Mouse (Mus musculus) gastrocnemius, postnatal 36 days (tissue): ENCODE results near the gene Ptcd2. TPM values are rescaled to one million over a fixed set of nuclear protein-coding genes. Genes with fewer than 3 reads are reported as not detected.

Source experiments
- DNase-seq, 2 experiments: peaks; one replicate each; pipeline ENCODE4 v3.0.0; 2022
- intact Hi-C: fragments of 180-260 bp; cut with DNase I; formaldehyde crosslinking; loops from one replicate; pipeline ENCODE4 v1.15.1; 2025
- long read RNA-seq, 2 experiments: library from polyadenylated mRNA; stranded (forward); transcript quantifications; one replicate each; pipeline ENCODE4 v2.0.0; 2021
- total RNA-seq, 2 experiments: library from RNA; stranded (reverse); gene quantifications; 2 replicates each; pipeline ENCODE4 v1.2.3; 2021

The Ptcd2 gene
- 10 to 100 TPM; 22.3 to 28.2 TPM for total RNA-seq
- long read RNA-seq, experiment 1, transcript Ptcd2-201 (10 exons, 1,704 nt), result major isoform, 28 of 42 reads
- long read RNA-seq, experiment 1, partial matches to known transcripts, result 11 of 42 reads
- long read RNA-seq, experiment 1, other reads (novel, unspliced or antisense), result 3 of 42 reads
- long read RNA-seq, experiment 2, transcript Ptcd2-201 (10 exons, 1,704 nt), result major isoform, 45 of 61 reads
- long read RNA-seq, experiment 2, partial matches to known transcripts, result 0 of 61 reads
- long read RNA-seq, experiment 2, other reads (novel, unspliced or antisense), result 16 of 61 reads

DNA sequence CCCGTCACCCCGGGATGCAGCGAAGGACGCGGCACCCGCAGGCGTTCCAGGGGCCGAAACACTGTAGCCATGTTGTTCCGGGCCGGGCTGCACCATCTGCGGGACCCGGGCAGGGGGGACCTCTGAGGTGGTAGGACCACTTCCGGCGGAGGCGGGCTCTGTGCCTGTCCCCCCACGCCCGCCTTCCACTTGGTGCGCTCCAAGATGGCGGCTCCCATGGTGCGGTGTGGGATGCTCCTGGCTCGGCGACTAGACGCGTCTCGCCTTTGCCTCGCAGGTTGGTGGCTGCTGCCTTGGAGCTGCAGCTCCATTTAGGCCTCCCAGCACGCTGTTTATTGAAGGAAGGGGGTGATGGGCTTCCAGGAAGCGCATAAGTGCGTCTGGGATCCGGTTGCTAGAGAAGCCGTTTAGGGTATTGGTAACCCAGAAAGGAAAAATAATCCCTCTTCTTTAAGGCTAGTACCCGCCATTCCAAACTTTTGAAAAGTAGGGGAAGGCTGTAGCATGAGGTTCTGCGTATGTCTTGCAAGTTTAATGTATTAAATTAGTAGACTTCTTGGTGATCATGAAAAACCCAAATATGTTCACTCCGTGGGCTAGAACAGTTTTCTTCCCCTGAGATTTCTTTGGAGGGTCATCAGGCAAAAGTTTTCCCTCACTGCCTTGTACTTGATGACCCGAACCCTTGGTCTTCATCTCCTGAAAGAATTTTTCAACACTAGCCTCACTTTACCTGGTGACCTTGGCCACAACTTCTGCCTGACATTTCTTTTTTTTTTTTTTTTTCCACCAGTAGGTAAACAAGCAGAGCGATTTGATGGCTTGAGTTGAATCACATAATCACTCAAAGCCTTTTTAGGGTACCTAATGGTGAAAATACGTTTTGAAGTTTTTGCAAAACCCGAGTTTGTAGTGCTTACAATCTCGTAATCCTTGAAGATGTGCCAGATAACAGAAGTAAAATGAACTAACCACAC lies at the start of gene Ptcd2, which contains the start of gene Mrps27:
Ptcd2 (minus strand) TSS at position 107 of the 977 bp plus-strand sequence.
Mrps27 (plus strand) TSS at position 188 of the 977 bp plus-strand sequence.
- DNase-seq, result peak; percentile 94 to 97
- intact Hi-C loops, result no loop called here

DNA sequence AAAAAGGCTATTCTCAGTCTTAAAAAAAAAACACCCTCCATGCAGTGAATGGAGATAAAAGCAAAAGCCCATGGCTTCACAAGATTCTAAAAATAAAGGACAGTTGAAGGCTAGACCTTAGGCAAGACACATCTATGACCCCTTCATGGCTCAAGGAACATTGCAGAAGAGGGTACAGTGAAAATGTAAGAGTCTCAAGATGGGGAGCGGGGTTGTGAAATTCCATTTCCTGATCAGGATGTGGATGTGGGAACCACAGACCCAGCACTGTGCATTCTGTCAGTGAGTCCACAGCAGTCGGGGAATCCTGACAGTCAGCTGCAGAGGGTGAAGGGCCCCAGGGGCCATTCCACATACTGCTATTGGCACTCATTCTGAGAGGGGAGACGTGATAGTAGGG lies 48.6 kb upstream of the Ptcd2 start:
- intact Hi-C loops, result loop anchor here (5.0 kb wide), 1 partner anchor 94 kb away; no protein-coding TSS in a partner anchor
- no peak for DNase-seq

DNA sequence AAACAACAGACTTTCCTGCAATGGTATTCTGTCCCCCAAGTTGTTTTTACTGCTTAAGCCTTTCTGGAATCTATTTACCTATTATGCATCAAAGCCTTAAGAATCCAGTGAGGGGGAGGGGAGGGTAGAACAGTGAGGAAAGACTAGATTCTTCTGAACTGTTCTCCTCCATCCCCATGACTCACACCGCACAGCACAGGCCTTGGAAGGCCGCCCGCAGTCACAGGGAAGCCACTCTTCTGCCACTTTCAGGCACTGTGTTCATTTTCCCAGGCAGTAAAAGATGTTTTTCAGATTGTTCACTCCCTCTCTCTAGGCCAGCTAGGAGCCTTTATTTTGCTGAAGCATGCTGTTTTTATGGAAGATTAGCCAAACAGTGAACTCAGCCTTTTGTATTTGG lies 46.9 kb upstream of the Ptcd2 start:
- intact Hi-C loops, result loop anchor here (5.0 kb wide), 1 partner anchor 96 kb away; no protein-coding TSS in a partner anchor
- peak; percentile 62 to 72 for DNase-seq

DNA sequence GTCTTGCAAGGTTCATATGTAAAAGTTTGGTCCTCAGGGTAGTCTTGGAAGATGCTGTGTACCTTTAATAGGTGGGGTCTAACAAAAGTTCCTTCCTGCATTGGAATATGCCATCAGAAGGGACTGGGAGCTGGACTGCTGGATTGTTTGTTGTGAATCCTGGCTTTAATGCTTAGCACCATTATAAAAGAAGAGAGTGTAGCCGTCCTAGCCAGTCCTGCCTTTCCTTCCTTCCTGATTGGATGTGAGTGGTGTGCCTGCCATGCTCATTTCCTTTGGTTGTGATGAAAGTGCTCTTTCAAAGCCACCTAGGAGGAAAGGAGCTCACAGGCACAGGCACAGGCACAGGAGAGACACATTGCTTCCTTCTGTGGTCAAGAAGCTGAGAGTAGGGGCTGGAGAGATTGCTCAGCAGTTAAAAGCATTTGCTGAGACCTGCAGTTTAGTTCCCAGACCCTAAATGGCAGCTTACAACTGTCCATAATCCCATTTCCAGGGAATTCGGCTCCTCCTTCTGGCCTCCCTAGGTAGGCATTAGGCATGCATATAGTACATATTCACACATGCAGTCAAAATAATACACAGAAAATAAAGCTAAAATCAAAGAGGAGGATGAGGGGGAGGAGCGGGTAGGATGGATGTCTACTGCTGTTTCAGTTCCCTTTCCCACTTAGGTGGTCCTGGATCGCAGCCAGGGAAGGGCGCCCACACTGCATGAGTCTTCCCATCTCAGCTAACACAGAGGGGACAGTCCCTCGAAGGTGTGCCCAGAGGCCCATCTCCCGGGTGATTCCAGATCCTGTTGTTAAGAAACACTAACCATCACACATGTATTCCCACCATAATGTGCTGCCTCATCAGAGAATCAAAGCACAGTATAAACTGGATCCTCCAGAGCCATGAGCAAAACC lies 43.7 kb upstream of the Ptcd2 start:
- DNase-seq, result no peak
- intact Hi-C loops, result no loop called here

DNA sequence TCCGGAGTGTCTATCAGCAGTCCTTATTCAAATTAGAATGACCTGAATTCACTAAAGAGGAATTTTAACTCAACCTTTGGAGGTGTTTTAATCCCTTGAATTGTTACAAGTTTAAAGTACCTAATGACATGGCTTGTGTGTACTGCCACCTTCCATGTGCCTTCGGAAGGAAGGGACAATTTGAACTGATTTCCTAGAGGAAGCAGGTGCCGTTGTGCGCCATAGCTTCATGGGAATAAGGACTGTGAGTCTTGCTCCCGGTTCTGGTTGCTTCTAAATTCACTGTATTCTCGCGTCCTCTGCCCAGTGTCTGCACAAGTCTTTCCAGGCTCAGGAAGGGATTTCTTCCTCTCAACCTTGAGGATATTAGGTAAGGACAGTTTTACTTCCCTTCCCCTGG lies 41.8 kb upstream of the Ptcd2 start:
- no peak for DNase-seq
- intact Hi-C loops, result no loop called here

DNA sequence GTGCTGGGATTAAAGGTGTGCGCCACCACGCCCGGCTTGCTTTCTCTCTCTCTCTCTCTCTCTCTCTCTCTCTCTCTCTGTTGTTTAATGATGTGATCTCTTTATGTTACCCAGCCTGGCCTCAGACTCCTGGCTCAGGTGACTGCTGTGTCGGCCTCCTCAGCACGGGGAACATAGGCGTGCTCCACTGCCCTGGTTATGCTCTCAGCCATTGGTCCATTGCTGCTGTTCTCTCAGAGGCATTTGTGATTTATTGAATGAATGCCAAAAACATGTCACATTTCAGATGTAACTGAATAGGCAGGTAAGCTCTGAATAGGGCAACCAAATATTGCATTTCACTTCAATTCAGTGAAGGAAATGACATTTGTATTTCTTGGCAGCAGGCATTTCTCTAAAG lies 41.4 kb upstream of the Ptcd2 start:
- intact Hi-C loops, result no loop called here
- no peak for DNase-seq

DNA sequence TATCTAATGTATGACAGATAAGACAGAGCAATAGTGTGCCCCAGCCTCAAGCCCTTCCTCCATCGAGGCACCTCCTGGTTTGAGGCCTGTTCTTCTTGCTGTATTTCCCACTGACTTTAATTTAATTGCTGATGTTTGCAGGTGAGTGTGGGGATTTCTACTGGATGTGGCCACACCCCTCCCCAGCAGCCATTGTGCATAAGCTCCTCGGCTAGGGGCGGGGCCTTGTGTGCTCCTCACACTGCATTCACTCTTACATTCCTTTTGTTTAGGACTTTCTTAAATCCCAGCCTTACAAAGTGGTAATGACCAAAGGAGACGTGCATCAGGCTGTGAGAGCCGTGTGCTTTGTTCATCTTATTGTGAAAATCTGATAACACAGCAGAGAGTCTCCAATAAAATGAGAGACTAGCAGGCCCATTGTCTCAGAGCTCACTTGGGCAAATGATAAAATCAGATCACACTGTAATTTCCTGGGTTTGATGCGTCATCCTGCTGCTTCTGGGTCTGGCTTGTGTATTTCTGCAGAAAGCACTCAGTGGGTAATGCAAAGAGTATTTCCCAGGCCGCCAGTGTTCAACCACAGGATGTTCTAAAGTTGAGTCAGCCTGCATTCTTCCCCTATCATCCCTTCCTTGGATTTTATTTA lies 40.2 kb upstream of the Ptcd2 start:
- intact Hi-C loops, result no loop called here
- no peak for DNase-seq

DNA sequence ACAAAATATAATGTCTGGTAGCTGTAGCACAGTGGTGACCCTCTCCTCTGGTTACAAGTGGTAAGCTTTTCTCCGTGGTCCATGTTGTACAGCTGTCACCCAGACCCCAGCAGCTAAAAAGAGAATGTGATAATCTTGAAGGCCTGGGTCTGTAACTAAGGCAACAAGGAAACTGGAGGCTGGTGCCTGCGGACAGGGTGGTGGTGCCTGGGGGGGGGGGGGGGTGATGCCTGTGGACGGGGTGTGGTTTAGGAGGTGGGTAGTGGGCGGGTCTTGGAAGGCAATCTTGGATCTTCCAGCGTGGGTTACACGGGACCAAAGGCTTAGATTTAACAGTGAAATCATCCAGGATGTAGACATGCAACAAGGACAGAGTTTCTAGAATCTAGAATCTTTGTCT lies 37.9 kb upstream of the Ptcd2 start:
- no peak for DNase-seq
- intact Hi-C loops, result no loop called here

DNA sequence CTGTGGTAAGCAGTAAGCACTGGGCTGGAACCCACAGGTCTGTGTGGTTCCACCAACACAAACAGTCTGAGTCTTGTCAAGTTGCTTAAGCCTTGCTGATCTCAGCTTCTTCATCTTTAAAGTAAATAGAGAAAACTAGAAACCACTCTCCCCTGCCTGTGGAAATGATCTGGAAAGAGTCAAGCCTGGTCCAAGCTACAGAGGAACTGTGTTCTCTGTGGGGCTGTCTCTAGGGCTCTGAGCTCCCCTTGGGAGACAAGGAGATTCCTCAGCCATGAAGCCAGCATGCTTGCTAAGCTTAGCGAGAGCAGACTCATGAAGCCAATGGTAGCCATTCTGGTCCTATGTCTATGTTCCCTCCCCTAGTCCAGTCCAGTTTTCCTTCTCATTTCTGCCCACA lies 33.7 kb upstream of the Ptcd2 start:
- no peak for DNase-seq
- intact Hi-C loops, result no loop called here

DNA sequence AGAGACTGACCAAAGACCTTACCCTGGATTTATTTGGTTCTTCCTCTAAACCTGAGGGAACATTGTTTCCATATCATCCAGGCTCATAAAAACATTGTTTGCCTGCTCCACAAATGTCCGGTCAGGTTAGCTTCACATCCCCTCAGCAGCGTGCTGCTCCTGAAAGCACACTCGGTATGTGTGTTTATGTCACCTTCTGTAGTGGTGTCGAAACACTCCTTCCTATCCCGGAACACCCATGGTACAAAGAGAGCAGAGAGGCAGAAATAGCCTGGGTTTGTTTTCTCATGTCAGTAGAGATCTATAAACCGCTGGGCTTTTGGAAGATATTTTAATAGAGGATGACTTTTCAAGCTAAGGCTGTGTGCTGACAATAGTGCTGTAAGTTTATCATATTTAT lies 32.5 kb upstream of the Ptcd2 start:
- intact Hi-C loops, result no loop called here
- no peak for DNase-seq

DNA sequence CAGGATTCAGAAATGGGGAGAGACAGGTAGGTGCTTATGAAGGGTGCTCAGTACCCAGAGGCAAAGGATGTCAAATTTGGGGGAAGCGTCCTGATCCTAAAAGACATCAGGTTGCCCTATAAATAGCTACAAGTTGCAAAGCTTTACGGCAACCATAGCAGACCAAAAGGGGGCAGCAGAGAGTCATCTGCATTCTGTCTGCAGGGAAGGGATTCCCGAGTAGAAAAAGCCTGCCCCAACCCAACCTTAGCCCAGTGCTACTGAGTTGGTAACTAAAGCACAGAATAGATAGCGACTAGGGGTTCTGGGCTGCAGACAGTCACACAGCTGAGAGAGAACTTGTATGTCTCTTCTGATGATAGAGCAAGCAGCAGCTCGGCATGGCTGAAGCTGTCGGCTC lies 31.0 kb upstream of the Ptcd2 start:
- intact Hi-C loops, result loop anchor here (2.0 kb wide), 1 partner anchor 113 kb away; no protein-coding TSS in a partner anchor
- peak; percentile 60 to 84 for DNase-seq

DNA sequence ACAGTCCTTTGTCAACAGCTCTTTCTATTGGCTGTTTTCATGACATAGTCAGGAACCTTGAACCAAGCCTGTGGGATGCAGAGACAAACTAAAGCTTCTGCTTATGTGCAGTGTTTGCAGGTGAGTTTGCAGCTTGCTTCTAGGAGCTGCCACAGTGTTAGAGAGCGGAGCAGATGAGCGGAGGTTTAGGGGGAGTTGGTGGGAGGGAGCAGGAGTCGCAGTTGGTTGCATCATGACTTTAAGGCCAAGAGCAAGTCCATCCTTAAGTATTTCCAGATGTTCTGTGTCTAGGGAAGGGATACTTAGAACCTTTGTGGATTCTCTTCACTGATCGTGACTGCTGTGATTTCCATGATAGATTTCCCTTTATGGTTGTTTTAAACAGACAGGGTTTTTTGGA lies 29.7 kb upstream of the Ptcd2 start:
- intact Hi-C loops, result loop anchor here (2.0 to 5.0 kb wide), 2 partner anchors 115 to 463 kb away; no protein-coding TSS in a partner anchor
- DNase-seq, result no peak

DNA sequence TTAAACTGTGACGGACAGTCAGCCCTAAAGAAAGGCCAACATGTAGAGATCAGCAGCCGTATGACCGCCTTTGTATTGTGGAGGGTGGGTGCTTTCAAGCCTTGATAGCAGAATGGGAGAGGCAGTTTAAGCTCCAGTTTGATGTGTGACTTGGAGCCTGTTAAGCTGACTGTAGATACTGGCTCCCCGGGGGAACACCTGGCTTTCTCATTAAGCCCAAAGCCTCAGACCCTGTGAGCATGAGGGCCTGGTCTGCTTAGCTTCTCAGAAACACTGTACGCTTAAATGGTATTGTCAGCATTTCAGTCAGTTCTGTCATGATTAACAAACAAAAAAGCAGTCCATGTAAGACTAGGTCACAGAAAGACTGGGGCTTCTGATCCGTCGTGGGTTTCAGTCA lies 29.2 kb upstream of the Ptcd2 start:
- intact Hi-C loops, result loop anchor here (2.0 to 5.0 kb wide), 2 partner anchors 115 to 464 kb away; no protein-coding TSS in a partner anchor
- no peak for DNase-seq

DNA sequence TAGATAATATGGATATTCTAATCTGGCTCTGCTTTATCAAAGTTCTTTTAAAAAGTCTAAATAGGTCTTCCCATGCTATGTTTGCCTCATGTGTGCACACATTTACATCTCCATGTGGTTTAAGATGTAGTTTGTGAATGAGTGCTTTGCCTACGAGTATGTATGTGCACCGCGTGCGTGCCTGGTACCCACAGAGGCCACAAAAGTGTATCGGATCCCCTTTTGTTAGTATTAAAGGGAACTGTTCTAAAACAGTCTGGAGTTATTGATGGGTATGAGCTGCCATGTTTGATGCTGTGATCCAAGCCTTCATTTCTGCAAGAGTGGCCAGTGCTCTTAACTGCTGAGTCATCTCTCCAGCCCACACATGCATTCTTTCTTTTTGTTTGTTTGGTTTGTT lies 26.8 kb upstream of the Ptcd2 start:
- no peak for DNase-seq
- intact Hi-C loops, result loop anchor here (5.0 kb wide), 1 partner anchor 466 kb away; no protein-coding TSS in a partner anchor

DNA sequence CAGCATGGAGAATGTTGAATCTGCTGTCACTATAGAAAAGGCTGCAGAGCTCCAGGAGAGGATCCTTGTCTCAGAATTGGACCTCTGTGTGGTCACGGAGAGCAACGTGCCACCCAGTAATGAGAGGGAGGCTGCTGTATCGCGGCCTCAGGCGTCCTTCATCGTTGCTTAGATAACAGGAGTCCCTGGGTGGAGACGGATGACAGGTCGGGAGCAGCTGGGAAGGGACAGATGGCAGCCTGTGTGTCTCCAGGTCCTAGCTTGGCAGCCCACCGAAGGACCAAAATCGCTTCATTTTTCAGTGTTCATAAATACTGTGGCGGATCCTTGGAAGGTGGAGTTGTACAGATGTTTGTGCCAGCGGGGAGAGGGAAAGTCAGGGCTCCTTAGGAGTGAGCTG lies 24.6 kb upstream of the Ptcd2 start:
- intact Hi-C loops, result no loop called here

DNA sequence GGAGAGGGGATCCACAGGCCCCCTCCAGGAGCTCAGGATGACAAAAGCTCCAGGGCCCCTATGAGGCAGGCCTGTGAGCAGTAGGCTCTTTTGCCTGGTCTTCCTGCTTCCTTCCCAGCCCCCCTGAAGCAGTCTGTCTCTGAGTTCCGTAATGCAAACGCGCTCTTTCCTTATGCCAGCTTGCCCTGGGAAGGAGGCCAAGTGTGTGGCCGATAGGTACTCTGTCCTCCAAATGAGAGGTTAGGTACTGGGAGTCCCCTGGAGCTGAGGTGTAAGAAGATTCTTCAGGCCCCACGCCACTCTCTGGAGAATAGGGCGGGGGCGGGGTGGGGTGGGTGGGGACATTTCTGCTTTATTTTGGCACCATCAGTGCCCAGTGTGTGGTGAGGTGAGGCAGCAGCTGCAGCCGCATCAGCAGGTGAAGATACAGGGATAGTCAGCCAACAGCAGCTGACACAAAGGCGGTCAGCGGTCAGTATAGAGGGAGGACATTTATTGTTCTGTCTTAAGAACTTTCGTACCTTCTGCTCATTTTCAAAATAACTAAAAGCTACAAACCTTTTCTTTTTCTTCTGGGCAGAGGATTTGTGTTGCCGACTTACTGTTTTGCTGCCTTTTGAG lies 23.2 kb upstream of the Ptcd2 start:
- intact Hi-C loops, result no loop called here
- DNase-seq, result peak in 1 of 2 experiments; percentile 19

More for the DNA sequence above, 24.6 kb upstream of the Ptcd2 start:
- DNase-seq, result no peak

DNA sequence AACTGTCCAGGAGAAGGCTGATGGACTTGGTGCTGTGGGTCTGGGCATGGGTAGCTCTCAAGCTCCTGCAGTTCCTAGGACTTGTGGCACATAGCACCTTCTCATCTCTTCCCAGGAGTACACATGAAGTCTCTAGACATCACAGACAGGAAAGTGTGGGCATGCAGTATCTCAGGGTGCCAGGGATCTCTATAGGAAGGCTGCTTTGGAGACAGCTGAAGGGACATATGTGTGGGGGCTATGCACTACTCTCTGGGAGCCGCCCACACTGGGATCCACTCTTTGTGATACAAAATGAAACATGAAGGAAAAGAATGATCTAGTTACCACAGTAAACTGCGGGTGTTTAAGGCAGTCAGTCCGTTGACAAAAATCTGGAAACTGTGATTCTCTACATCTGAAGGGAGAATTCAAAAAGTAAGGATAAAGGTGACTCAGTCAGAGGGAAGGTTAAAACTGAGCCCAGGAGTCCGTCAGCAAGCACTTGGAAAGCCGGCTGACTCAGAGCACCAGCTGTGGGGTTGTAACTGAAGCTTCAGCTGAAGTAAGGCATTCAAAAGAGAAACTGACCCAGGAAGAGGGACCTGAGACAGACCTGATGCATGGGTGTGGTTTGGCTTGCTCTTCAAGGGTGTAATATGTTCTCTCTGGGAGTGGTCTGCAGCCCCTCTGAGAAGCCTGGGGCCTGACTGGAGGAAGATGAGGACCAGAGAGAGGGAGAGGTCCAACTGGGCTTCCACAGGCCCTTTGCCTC lies 22.1 kb upstream of the Ptcd2 start:
- DNase-seq, result no peak
- intact Hi-C loops, result no loop called here

DNA sequence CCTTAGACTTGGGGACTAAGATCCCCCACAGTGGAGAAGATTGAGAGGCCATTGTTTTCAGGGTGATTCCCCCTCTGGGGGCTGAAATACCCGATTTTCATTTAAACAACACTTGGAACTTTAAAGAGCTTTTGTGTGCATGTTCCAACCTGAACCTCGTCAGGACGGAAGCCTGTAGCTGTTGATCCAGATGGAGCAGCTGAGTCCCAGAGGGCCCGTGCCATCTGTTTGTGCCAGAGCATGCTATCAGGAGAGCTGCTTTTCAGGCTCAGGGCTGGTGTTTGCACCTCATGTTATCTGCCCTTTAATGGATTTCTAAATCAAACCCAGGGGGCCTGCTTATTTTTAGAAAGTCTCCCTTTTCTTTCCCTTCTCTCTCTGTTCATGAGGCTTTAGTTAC lies 19.4 kb upstream of the Ptcd2 start:
- no peak for DNase-seq
- intact Hi-C loops, result no loop called here
